Mouse (Mus musculus): ENCODE results near the gene Akr1b8. TPM values are rescaled to one million over a fixed set of nuclear protein-coding genes. Genes with fewer than 3 reads are reported as not detected.
"Not testable (repeated sequence)": the region's sequence is repeated elsewhere in the genome, so short reads cannot be mapped to it uniquely, and the experiment has no call there.

Akr1b8 gene
- polyA plus RNA-seq, 1 experiment from 2014 or later, result 27.2 TPM

DNA sequence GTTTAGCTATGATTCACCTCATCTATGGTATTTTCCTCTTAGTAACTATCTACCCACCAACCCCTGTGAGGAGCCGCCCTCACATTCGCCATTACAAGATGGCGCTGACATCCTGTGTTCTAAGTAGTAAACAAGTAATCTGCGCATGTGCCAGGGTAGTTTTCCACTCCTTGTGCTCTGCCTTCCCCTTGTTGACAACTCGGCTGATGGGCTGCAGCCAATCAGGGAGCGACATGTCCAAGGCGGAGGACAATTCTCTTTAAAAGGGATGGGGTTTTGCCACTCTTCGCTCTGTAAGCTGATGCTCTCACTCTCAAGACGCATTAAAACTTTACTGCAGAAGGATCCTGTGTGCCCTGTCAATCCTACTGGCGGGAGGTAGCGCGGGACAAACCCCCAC lies 22.1 kb upstream of the Akr1b8 start:
- WGBS, result 86% methylated on average over 12 of the region's 12 CpGs
- not testable (repeated sequence) for H3K27me3 ChIP-seq (ENCODE audit: insufficient read depth, poor library complexity, severe bottlenecking); H3K36me3 ChIP-seq; DNase-seq (ENCODE audit: low spot score); H3K4me1 ChIP-seq (replicated peaks); H3K27ac ChIP-seq; H3K9me3 ChIP-seq; H3K4me3 ChIP-seq

DNA sequence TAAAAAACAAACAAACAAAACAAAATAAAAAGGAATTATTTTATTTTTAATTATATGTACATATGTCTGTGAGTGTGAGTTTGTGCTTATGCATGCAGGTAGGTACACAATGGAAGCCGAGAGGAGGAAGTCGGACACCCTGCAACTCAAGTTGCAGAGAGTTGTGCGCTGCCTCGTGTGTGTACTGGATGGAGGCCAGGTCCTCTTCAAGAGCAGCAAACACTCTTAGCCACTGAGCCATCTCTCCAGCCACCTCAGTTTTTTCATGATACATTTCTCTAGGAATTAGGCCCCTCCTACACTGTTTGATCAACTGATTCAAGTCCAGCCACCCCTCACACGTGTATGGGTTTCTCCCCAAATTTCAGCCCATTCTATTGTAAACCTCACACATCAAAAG lies 19.2 kb upstream of the Akr1b8 start:
- Histone ChIP-seq H3K4me3 (no peak overlapping the region), H3K27me3 (ENCODE audit: insufficient read depth, poor library complexity, severe bottlenecking) (no peaks in the 10 kb centered on the region), H3K4me1 (replicated peaks) (no peaks in the 10 kb centered on the region), H3K27ac (no peak overlapping the region), H3K36me3 (no peaks in the 10 kb centered on the region), H3K9me3 (no peaks in the 10 kb centered on the region)
- WGBS, result 92% methylated on average over 5 of the region's 5 CpGs
- no peak for DNase-seq (ENCODE audit: low spot score)

DNA sequence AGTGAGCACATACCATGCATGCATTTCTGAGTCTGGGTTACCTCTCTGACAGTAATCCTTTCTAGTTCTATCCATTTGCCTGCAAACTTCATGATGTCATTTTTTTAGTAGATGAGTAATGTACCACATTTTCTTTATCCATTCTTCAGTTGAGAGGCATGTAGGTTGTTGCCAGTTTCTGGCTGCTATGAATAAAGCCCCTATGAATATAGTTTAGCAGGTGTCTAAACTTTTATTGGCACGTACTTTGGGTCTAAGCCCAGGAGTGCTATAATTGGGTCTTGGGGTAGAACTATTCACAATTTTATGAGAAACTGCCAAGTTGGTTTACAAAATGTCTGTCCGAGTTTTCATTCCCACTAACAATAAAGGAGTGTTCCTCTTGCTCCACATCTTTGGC lies 16.1 kb upstream of the Akr1b8 start:
- Histone ChIP-seq H3K4me1 (replicated peaks) (no peaks in the 10 kb centered on the region), H3K27ac (no peak overlapping the region), H3K27me3 (ENCODE audit: insufficient read depth, poor library complexity, severe bottlenecking) (no peaks in the 10 kb centered on the region), H3K4me3 (no peak overlapping the region), H3K9me3 (no peaks in the 10 kb centered on the region), H3K36me3 (no peaks in the 10 kb centered on the region)
- no peak for DNase-seq (ENCODE audit: low spot score)
- 86% methylated on average over 2 of the region's 2 CpGs for WGBS

DNA sequence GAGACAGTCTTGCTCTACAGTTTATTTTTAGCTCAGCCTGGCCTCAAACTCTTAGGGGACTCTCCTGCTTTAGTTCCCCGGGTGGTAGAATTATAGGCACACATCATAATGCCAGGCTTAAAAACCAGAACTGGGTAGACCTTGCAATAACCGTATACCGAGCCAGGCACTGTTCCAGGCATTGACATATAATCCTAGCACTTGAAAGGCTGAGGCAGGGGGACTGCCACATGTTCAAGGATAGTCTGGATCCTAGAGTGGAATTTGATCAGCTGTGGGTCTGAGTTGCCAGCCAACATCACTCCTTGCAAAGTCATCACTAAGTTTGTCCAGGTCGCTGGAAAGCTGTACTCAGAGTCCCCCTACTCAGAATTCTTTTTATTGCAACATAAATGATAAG lies 11.9 kb upstream of the Akr1b8 start:
- H3K4me1 ChIP-seq (replicated peaks), result peaks cover 30% of the 10 kb centered on the region
- H3K27ac ChIP-seq, result no peak overlapping the region
- no peak for DNase-seq (ENCODE audit: low spot score)
- H3K9me3 ChIP-seq, result no peaks in the 10 kb centered on the region
- 88% methylated on average over 4 of the region's 4 CpGs for WGBS
- H3K36me3 ChIP-seq, result no peaks in the 10 kb centered on the region
- no peak overlapping the region for H3K4me3 ChIP-seq
- no peaks in the 10 kb centered on the region for H3K27me3 ChIP-seq (ENCODE audit: insufficient read depth, poor library complexity, severe bottlenecking)

DNA sequence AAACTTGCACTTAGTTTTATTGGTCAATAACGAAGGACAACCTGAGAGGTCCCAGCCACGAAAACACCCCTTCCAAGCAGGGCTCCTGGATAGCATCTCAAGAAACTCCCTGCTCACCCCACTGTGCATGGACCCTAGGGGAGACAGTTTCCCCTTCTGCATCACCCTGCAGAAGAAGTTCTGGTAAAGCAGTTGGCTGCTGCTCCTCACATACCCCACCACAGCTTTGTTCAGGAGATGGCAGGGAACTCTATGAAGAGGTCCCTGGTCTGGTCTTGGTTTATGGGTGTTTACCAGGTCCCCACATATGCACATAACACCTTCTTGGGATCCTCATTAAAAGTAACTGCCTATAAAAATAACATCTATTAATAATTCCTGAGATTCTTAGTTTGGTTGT lies 11.4 kb upstream of the Akr1b8 start:
- DNase-seq (ENCODE audit: low spot score), result no peak
- H3K4me1 ChIP-seq (replicated peaks), result peaks cover 30% of the 10 kb centered on the region
- WGBS, result 89% methylated on average over 2 of the region's 2 CpGs

DNA sequence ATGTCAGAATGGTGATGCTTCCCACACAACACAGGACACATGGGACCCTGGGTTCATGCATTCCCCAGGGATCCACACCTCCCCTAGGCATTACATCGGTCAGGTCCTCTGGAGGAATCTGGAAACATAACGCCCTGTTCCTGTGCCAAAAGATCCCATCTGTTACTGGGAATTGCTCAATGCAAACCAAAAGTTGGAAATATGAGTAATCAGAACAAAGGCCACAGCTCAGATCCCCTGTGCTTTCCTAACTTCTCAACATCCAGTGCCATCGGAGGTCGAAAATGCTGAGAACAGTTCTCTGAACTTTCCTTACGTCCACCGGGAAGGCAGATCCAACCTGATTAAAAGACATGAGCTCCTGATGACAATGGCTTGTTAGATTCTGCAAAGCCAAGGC lies 10.5 kb upstream of the Akr1b8 start:
- no peaks in the 10 kb centered on the region for H3K36me3 ChIP-seq
- no peak overlapping the region for H3K4me3 ChIP-seq
- H3K9me3 ChIP-seq, result no peaks in the 10 kb centered on the region
- WGBS, result 75% methylated on average over 6 of the region's 6 CpGs
- H3K4me1 ChIP-seq (replicated peaks), result peaks cover 30% of the 10 kb centered on the region
- no peaks in the 10 kb centered on the region for H3K27me3 ChIP-seq (ENCODE audit: insufficient read depth, poor library complexity, severe bottlenecking)
- DNase-seq (ENCODE audit: low spot score), result no peak
- peak overlapping the region; percentile 50; the same call in 1 of the 2 replicates for H3K27ac ChIP-seq

More for the DNA sequence above, 11.4 kb upstream of the Akr1b8 start:
- no peaks in the 10 kb centered on the region for H3K9me3 ChIP-seq
- no peak overlapping the region for H3K27ac ChIP-seq
- no peak overlapping the region for H3K4me3 ChIP-seq
- no peaks in the 10 kb centered on the region for H3K27me3 ChIP-seq (ENCODE audit: insufficient read depth, poor library complexity, severe bottlenecking)
- no peaks in the 10 kb centered on the region for H3K36me3 ChIP-seq

DNA sequence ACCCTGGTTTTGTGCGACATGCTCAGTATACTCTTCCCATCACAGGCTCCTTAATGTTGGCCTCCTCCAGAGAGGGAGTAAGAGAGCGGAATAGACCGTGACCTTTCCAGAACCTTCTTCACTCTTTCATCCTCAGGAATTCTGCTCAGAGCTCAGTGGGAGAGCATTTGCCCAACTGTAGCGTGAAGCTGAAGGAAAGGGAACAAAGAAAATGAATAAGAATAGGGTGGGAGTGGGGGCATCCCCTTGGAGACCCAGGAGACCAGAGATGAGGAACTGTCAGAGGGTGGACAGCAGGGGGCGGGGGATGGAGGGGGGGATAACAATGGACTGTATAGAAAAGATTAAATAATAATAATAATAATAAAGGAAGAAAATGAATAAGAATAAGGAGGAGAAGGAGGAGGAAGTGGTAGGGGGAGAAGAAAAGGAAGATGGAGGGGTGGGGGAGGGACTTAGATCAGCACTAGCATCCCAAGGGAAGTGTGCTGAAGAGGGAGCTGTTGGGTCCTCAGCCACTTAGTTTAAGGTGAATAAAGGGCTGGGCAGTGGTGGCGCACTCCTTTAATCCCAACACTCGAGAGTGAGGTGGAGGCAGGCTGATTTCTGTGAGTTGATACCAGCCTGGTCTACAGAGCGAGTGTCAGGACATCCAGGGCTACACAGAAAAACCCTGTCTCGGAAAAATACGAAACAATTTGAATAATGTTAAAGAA lies 9.6 kb upstream of the Akr1b8 start:
- 32% methylated on average over 10 of the region's 10 CpGs for WGBS
- Histone ChIP-seq H3K27me3 (ENCODE audit: insufficient read depth, poor library complexity, severe bottlenecking) (no peaks in the 10 kb centered on the region), H3K27ac (peak overlapping the region; percentile 72), H3K4me1 (replicated peaks) (peaks cover 30% of the 10 kb centered on the region), H3K36me3 (no peaks in the 10 kb centered on the region), H3K4me3 (peak overlapping the region; percentile 3; the same call in 1 of the 2 replicates), H3K9me3 (no peaks in the 10 kb centered on the region)
- peak; percentile 18 for DNase-seq (ENCODE audit: low spot score)

DNA sequence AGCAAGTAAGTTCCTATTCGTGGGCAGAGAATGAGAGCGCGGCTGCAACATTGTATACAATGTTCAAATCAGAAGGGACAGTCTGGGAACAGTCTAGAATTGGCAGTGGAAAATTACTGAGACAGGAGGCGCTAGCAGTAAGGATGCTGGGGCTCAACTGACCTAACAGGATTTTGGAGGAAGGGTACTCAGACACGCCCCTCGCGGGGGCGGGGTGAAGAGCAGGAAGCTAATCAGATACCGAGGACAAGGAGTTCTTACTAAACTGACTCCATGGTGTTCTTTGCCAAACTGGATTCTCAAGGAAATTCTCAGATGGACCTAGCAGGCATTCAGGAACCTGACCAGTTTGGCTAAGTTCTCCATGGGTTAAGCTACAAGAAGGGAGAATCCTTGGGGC lies 9.0 kb upstream of the Akr1b8 start:
- Histone ChIP-seq H3K36me3 (no peaks in the 10 kb centered on the region), H3K27me3 (ENCODE audit: insufficient read depth, poor library complexity, severe bottlenecking) (no peaks in the 10 kb centered on the region), H3K4me1 (replicated peaks) (peaks cover 30% of the 10 kb centered on the region), H3K9me3 (no peaks in the 10 kb centered on the region), H3K4me3 (peak overlapping the region; percentile 3; the same call in 1 of the 2 replicates), H3K27ac (peak overlapping the region; percentile 72)
- 22% methylated on average over 9 of the region's 9 CpGs for WGBS
- DNase-seq (ENCODE audit: low spot score), result peak; percentile 63

DNA sequence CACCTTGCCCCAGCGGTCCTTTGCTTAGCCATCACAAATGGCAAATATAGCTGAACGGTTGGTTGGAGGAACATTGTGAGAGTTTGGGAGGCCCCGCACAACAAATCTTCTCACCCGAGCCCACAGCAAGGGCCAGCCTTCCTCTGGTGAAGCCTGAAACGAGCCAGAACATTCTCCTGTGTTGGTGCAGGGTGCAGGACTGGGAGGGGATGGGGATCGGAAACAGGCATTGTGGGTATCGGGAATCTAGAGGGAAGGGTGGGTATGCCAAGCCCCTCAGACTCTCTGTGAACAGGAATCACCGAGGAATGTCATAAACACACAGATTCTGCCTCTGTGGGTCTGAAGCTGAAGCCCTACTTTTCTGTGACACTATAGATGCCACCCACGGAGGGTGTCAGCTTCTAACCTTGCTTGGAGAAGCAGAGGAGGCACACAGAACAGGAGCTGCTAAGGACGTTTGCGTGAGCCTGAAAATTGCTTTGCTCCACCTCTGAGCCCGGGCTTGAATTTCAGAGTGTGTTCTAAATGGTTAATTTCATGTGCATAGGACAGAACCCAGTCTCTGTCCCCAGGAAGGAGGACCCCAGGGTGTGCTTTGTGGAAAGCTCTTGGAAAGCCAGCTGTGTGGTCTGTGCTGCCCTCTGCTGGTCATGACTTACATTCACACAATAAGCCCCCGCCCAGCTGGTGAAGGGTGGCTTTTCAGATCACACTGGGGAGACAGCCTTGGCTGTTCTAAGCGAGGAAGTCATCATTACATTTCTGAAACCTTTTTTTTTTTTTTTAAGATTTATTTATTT lies 7.6 kb upstream of the Akr1b8 start:
- DNase-seq (ENCODE audit: low spot score), result peak; percentile 80
- peak overlapping the region; percentile 62 for H3K27ac ChIP-seq
- WGBS, result 53% methylated on average over 14 of the region's 14 CpGs
- no peaks in the 10 kb centered on the region for H3K36me3 ChIP-seq
- H3K4me3 ChIP-seq, result no peak overlapping the region
- H3K9me3 ChIP-seq, result no peaks in the 10 kb centered on the region
- H3K27me3 ChIP-seq (ENCODE audit: insufficient read depth, poor library complexity, severe bottlenecking), result no peaks in the 10 kb centered on the region
- H3K4me1 ChIP-seq (replicated peaks), result peaks cover 30% of the 10 kb centered on the region

DNA sequence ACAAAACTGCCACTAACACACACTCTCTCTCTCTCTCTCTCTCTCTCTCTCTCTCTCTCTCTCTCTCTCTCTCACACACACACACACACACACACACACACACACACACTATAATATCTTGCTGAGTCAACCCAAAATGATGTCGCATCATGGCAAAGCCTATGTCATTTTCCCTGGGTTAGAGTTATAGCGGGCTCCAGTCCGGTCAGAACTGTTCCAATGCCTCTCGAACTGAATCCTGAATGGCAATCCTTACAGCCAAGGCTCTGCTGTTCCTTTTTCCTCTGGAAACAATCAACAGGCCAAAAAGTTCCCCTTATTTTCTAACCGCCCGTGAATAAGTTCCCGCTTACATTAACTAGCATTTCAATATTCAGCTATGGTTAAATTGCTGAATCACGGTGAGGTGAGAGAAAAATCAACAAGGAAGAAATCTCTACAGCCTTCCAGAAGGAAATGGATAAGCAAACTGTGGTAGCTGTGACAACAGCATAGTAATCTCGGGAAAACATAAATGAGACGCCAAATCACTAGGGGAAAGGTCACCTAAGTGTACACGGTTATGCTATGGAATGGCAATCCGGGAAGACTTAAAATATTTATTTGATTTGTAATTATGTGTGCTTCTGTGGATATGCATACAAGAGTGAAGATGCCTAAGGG lies 3.8 kb upstream of the Akr1b8 start:
- 91% methylated on average over 12 of the region's 12 CpGs for WGBS
- Histone ChIP-seq H3K27ac (no peak overlapping the region), H3K27me3 (ENCODE audit: insufficient read depth, poor library complexity, severe bottlenecking) (no peaks in the 10 kb centered on the region), H3K4me3 (no peak overlapping the region), H3K36me3 (no peaks in the 10 kb centered on the region), H3K4me1 (replicated peaks) (peaks cover 37% of the 10 kb centered on the region), H3K9me3 (no peaks in the 10 kb centered on the region)
- DNase-seq (ENCODE audit: low spot score), result no peak

DNA sequence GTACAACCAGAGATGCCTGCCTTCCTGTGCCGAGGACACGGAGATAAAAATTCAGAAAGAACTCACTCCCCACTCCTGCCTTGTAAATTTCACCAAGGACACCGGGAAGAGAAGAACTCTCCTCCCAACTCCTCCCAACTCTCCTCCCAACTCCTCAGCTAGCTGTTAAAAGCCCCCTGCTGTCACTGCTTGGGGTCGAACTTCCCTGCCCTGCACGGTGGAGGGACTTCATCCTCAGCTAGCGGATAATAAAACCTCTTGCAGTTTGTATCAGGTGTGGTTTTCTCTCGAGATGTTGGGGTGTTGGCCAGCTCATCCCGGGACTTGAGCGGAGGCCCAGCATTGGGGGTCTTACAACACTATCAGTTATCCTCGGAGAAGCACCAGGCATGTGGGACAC lies 2.4 kb upstream of the Akr1b8 start:
- WGBS, result 43% methylated on average over 10 of the region's 10 CpGs
- peaks cover 28% of the 10 kb centered on the region for H3K4me1 ChIP-seq (replicated peaks)
- not testable (repeated sequence) for H3K27me3 ChIP-seq (ENCODE audit: insufficient read depth, poor library complexity, severe bottlenecking); DNase-seq (ENCODE audit: low spot score); H3K9me3 ChIP-seq; H3K36me3 ChIP-seq; H3K27ac ChIP-seq; H3K4me3 ChIP-seq

DNA sequence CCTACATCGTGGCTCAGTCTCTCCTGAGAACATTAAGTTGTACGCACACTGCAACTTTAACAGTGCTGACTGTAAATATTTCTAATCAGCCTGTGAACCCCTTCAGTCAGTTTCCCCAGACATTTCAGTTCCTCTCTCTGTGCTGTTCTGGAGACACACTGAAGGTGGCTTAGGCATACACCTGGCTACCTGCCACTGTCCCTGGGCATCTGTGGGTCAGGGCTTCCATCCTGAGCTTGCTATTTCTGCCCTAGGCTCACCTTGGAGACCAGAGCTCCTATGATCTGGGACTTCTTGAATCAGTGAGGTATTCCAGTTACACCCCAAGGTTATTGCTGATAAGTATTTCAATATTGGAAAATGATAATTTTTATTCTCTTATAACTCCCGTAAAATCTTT lies 1.5 kb upstream of the Akr1b8 start:
- Histone ChIP-seq H3K36me3 (peaks cover 2% of the 10 kb centered on the region; the same call in 1 of the 2 replicates), H3K4me1 (replicated peaks) (peaks cover 27% of the 10 kb centered on the region), H3K4me3 (no peak overlapping the region), H3K27ac (no peak overlapping the region), H3K27me3 (ENCODE audit: insufficient read depth, poor library complexity, severe bottlenecking) (no peaks in the 10 kb centered on the region), H3K9me3 (no peaks in the 10 kb centered on the region)
- no peak for DNase-seq (ENCODE audit: low spot score)
- 92% methylated on average over 3 of the region's 3 CpGs for WGBS
